Mouse (Mus musculus) kidney, adult 8-10 months (tissue): ENCODE measurements around the gene Fgfr2.
A peak's percentile ranks its signal among the peaks of the same experiment; 100 is the strongest.

Experiments used
- DNase-seq, 2 experiments: peaks; one replicate each; pipeline ENCODE4 v3.0.0; 2022

Fgfr2 gene

GRCm38 (mm10) chr7:132308537-132309191, 814.5 kb downstream of the Fgfr2 start:
- no peak for DNase-seq

GRCm38 (mm10) chr7:132307722-132308271, 815.4 kb downstream of the Fgfr2 start:
- DNase-seq, result peak in 1 of 2 experiments; percentile 31

- no peak for DNase-seq
Observed at GRCm38 (mm10) chr7:132306671-132307412, 816.3 kb downstream of the Fgfr2 start.

GRCm38 (mm10) chr7:132305492-132306375, 817.4 kb downstream of the Fgfr2 start:
- DNase-seq, result no peak

- no peak for DNase-seq
Observed at GRCm38 (mm10) chr7:132304424-132305085, 818.6 kb downstream of the Fgfr2 start.

- DNase-seq, result no peak
Observed at GRCm38 (mm10) chr7:132303988-132304387, 819.2 kb downstream of the Fgfr2 start.

GRCm38 (mm10) chr7:132302508-132303241, 820.5 kb downstream of the Fgfr2 start:
- peak in 1 of 2 experiments; percentile 31 for DNase-seq

GRCm38 (mm10) chr7:132299661-132300210, 823.4 kb downstream of the Fgfr2 start:
- peak in 1 of 2 experiments; percentile 43 for DNase-seq

GRCm38 (mm10) chr7:132298412-132298990, 824.6 kb downstream of the Fgfr2 start:
- no peak for DNase-seq

- DNase-seq, result peak; percentile 33 to 54
Observed at GRCm38 (mm10) chr7:132296661-132297443, 826.3 kb downstream of the Fgfr2 start.

GRCm38 (mm10) chr7:132296132-132296531, 827.0 kb downstream of the Fgfr2 start:
- DNase-seq, result no peak

- no peak for DNase-seq
Observed at GRCm38 (mm10) chr7:132287340-132287664, 835.8 kb downstream of the Fgfr2 start.

- DNase-seq, result no peak
Observed at GRCm38 (mm10) chr7:132286630-132287339, 836.4 kb downstream of the Fgfr2 start.

- DNase-seq, result no peak
Observed at GRCm38 (mm10) chr7:132284795-132285194, 838.4 kb downstream of the Fgfr2 start.

GRCm38 (mm10) chr7:132284048-132284737, 839.0 kb downstream of the Fgfr2 start:
- DNase-seq, result no peak

GRCm38 (mm10) chr7:132282576-132282975, 840.6 kb downstream of the Fgfr2 start:
- DNase-seq, result no peak

GRCm38 (mm10) chr7:132282161-132282560, 841.0 kb downstream of the Fgfr2 start:
- DNase-seq, result no peak

- no peak for DNase-seq
Observed at GRCm38 (mm10) chr7:132281753-132282152, 841.4 kb downstream of the Fgfr2 start.

- DNase-seq, result peak; percentile 33 to 45
Observed at GRCm38 (mm10) chr7:132278658-132279057, 844.5 kb downstream of the Fgfr2 start.
